Mouse (Mus musculus): ENCODE data around the gene Smad3. TPM values are rescaled to one million over a fixed set of nuclear protein-coding genes. Genes with fewer than 3 reads are reported as not detected.
A peak's percentile ranks its signal among the peaks of the same experiment; 100 is the strongest.

Smad3 gene
- polyA plus RNA-seq, 1 experiment = 25.5 TPM

DNA sequence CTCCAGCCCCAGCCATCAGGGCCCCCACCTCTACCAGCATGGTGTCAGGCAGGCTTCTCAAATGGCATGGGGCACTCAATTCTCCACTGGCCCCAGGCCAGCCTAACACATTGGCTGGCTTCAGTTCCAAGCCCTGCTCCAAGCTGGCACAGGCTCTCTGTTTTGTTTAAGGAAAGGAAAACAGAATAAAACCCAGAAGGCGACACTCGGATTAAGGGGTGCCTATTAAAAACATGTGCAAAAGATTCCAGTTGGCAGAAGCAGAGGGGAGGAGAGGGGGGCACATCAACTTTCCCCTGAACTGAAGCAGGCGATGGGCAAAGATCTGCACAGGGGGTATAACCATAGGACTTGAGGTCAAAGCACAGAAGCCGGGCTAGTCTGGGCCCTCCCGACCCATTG, 98.8 kb downstream of the Smad3 start:
- Histone ChIP-seq H3K79me2 (ENCODE audit: control insufficient read depth, insufficient read depth) (no peaks in the 10 kb centered on the region), H3K4me2 (ENCODE audit: low read depth) (no peak overlapping the region), H3ac (ENCODE audit: control insufficient read depth, insufficient read length) (no peak overlapping the region), H3K27me3 (ENCODE audit: control insufficient read depth, insufficient read depth, insufficient read length) (no peaks in the 10 kb centered on the region), H3K4me3 (no peak overlapping the region), H3K36me3 (ENCODE audit: control insufficient read depth, insufficient read depth) (no peaks in the 10 kb centered on the region)
- TF ChIP-seq MAX (IDR thresholded peaks at IDR 0.05; ENCODE audit: low read depth) (no peak), TCF12 (IDR thresholded peaks at IDR 0.05; ENCODE audit: insufficient read depth, poor library complexity, severe bottlenecking) (no peak), POLR2AphosphoS2 (IDR thresholded peaks at IDR 0.05; ENCODE audit: insufficient read length, low read depth) (no peak), USF1 (IDR thresholded peaks at IDR 0.05; ENCODE audit: low read depth) (no peak), POLR2A (IDR thresholded peaks at IDR 0.05; ENCODE audit: insufficient read length, low read depth) (no peak), MYOG (IDR thresholded peaks at IDR 0.05; ENCODE audit: control insufficient read depth in 1 of 3, insufficient read depth in 1 of 3, insufficient read length in 2 of 3, low read depth in 2 of 3) (no peak), TCF3 (IDR thresholded peaks at IDR 0.05; ENCODE audit: insufficient read length, low read depth) (no peak), E2F4 (IDR thresholded peaks at IDR 0.05; ENCODE audit: insufficient read depth) (no peak), MYOD1 (IDR thresholded peaks at IDR 0.05; ENCODE audit: control insufficient read depth in 1 of 3, insufficient read length in 2 of 3, low read depth in 2 of 3) (no peak), REST (IDR thresholded peaks at IDR 0.05; ENCODE audit: insufficient read depth, insufficient read length) (no peak), SRF (IDR thresholded peaks at IDR 0.05; ENCODE audit: control insufficient read depth, insufficient read length, low read depth) (no peak), CEBPB (IDR thresholded peaks at IDR 0.05; ENCODE audit: insufficient read depth, poor library complexity, severe bottlenecking) (no peak)

- no peaks in the 10 kb centered on the region for H3K79me2 ChIP-seq (ENCODE audit: control insufficient read depth, insufficient read depth)
These were observed 99.4 kb downstream of the Smad3 start for GRCm38 (mm10) chr9:63658436-63658835.

GRCm38 (mm10) chr9:63657167-63657566, 100.6 kb downstream of the Smad3 start:
- H3K79me2 ChIP-seq (ENCODE audit: control insufficient read depth, insufficient read depth) = no peaks in the 10 kb centered on the region
- peak; percentile 48 to 94 (median 85) for TF ChIP-seq MYOG (IDR thresholded peaks at IDR 0.05; ENCODE audit: control insufficient read depth in 1 of 3, insufficient read depth in 1 of 3, insufficient read length in 2 of 3, low read depth in 2 of 3)
- no peak for TF ChIP-seq POLR2A (IDR thresholded peaks at IDR 0.05; ENCODE audit: insufficient read length, low read depth)
- TF ChIP-seq TCF3 (IDR thresholded peaks at IDR 0.05; ENCODE audit: insufficient read length, low read depth) = peak; percentile 61
- TF ChIP-seq MYOD1 (IDR thresholded peaks at IDR 0.05; ENCODE audit: control insufficient read depth in 1 of 3, insufficient read length in 2 of 3, low read depth in 2 of 3) = peak; percentile 33 to 98 (median 96)
- TF ChIP-seq E2F4 (IDR thresholded peaks at IDR 0.05; ENCODE audit: insufficient read depth) = no peak
- TF ChIP-seq MAX (IDR thresholded peaks at IDR 0.05; ENCODE audit: low read depth) = no peak
- TF ChIP-seq SRF (IDR thresholded peaks at IDR 0.05; ENCODE audit: control insufficient read depth, insufficient read length, low read depth) = no peak
- TF ChIP-seq POLR2AphosphoS2 (IDR thresholded peaks at IDR 0.05; ENCODE audit: insufficient read length, low read depth) = no peak
- peak overlapping the region; percentile 31 for H3K4me2 ChIP-seq (ENCODE audit: low read depth)
- no peak overlapping the region for H3ac ChIP-seq (ENCODE audit: control insufficient read depth, insufficient read length)
- H3K4me3 ChIP-seq = no peak overlapping the region
- peaks cover 10% of the 10 kb centered on the region for H3K36me3 ChIP-seq (ENCODE audit: control insufficient read depth, insufficient read depth)
- no peaks in the 10 kb centered on the region for H3K27me3 ChIP-seq (ENCODE audit: control insufficient read depth, insufficient read depth, insufficient read length)

More at GRCm38 (mm10) chr9:63658436-63658835, 99.4 kb downstream of the Smad3 start:
- no peak for TF ChIP-seq MAX (IDR thresholded peaks at IDR 0.05; ENCODE audit: low read depth)
- TF ChIP-seq POLR2A (IDR thresholded peaks at IDR 0.05; ENCODE audit: insufficient read length, low read depth) = no peak
- no peak for TF ChIP-seq E2F4 (IDR thresholded peaks at IDR 0.05; ENCODE audit: insufficient read depth)
- TF ChIP-seq POLR2AphosphoS2 (IDR thresholded peaks at IDR 0.05; ENCODE audit: insufficient read length, low read depth) = no peak
- TF ChIP-seq USF1 (IDR thresholded peaks at IDR 0.05; ENCODE audit: low read depth) = no peak
- TF ChIP-seq CEBPB (IDR thresholded peaks at IDR 0.05; ENCODE audit: insufficient read depth, poor library complexity, severe bottlenecking) = no peak
- no peak for TF ChIP-seq MYOD1 (IDR thresholded peaks at IDR 0.05; ENCODE audit: control insufficient read depth in 1 of 3, insufficient read length in 2 of 3, low read depth in 2 of 3)
- no peak for TF ChIP-seq SRF (IDR thresholded peaks at IDR 0.05; ENCODE audit: control insufficient read depth, insufficient read length, low read depth)
- TF ChIP-seq TCF3 (IDR thresholded peaks at IDR 0.05; ENCODE audit: insufficient read length, low read depth) = no peak
- TF ChIP-seq TCF12 (IDR thresholded peaks at IDR 0.05; ENCODE audit: insufficient read depth, poor library complexity, severe bottlenecking) = no peak
- TF ChIP-seq MYOG (IDR thresholded peaks at IDR 0.05; ENCODE audit: control insufficient read depth in 1 of 3, insufficient read depth in 1 of 3, insufficient read length in 2 of 3, low read depth in 2 of 3) = no peak
- TF ChIP-seq REST (IDR thresholded peaks at IDR 0.05; ENCODE audit: insufficient read depth, insufficient read length) = no peak
- Histone ChIP-seq H3K4me2 (ENCODE audit: low read depth) (no peak overlapping the region), H3ac (ENCODE audit: control insufficient read depth, insufficient read length) (no peak overlapping the region), H3K4me3 (no peak overlapping the region), H3K27me3 (ENCODE audit: control insufficient read depth, insufficient read depth, insufficient read length) (no peaks in the 10 kb centered on the region), H3K36me3 (ENCODE audit: control insufficient read depth, insufficient read depth) (no peaks in the 10 kb centered on the region)

- Histone ChIP-seq H3K4me2 (ENCODE audit: low read depth) (no peak overlapping the region), H3K27me3 (ENCODE audit: control insufficient read depth, insufficient read depth, insufficient read length) (no peaks in the 10 kb centered on the region), H3ac (ENCODE audit: control insufficient read depth, insufficient read length) (no peak overlapping the region), H3K79me2 (ENCODE audit: control insufficient read depth, insufficient read depth) (no peaks in the 10 kb centered on the region), H3K4me3 (no peak overlapping the region), H3K36me3 (ENCODE audit: control insufficient read depth, insufficient read depth) (peaks cover 11% of the 10 kb centered on the region)
- TF ChIP-seq MAX (IDR thresholded peaks at IDR 0.05; ENCODE audit: low read depth) = no peak
- no peak for TF ChIP-seq MYOG (IDR thresholded peaks at IDR 0.05; ENCODE audit: control insufficient read depth in 1 of 3, insufficient read depth in 1 of 3, insufficient read length in 2 of 3, low read depth in 2 of 3)
- no peak for TF ChIP-seq E2F4 (IDR thresholded peaks at IDR 0.05; ENCODE audit: insufficient read depth)
- no peak for TF ChIP-seq SRF (IDR thresholded peaks at IDR 0.05; ENCODE audit: control insufficient read depth, insufficient read length, low read depth)
- no peak for TF ChIP-seq TCF12 (IDR thresholded peaks at IDR 0.05; ENCODE audit: insufficient read depth, poor library complexity, severe bottlenecking)
- no peak for TF ChIP-seq CEBPB (IDR thresholded peaks at IDR 0.05; ENCODE audit: insufficient read depth, poor library complexity, severe bottlenecking)
- no peak for TF ChIP-seq MYOD1 (IDR thresholded peaks at IDR 0.05; ENCODE audit: control insufficient read depth in 1 of 3, insufficient read length in 2 of 3, low read depth in 2 of 3)
- no peak for TF ChIP-seq REST (IDR thresholded peaks at IDR 0.05; ENCODE audit: insufficient read depth, insufficient read length)
- no peak for TF ChIP-seq POLR2AphosphoS2 (IDR thresholded peaks at IDR 0.05; ENCODE audit: insufficient read length, low read depth)
These were observed 102.7 kb downstream of the Smad3 start for GRCm38 (mm10) chr9:63655092-63655491.
